Comparison of ENCODE assay signal across 8 mouse cellular contexts in the genomic region with DNA sequence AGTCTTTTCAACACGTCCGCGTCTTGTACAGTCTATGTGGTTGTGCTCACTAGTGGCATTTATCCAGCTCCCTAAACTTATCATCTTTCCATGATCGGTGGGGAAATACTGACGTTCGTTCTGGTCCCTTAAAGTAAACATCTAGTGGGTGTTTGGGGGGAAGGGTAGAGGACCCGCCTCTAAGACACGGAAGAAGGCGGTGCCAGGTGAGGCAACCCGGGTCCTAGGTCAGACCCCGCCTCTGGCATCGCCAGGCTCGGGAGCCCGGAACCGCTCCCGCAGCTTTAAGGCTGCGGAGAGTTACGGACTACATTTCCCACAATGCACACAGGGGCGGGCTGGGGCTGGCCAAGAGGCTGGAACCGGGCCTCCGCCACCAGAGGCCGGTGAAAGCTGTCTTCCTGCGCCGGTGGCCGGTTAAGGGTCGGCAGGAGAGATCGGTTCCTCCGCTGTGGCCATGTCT. TPM values are rescaled to one million over a fixed set of nuclear protein-coding genes. Genes with fewer than 3 reads are reported as not detected.
DNase-seq lines count a peak whose midpoint lies in the region; ATAC-seq and TF ChIP-seq lines count a peak whose summit lies in the region.

Mon1a (plus strand) TSS at position 348 of the 463 bp plus-strand sequence.

- H3K9ac ChIP-seq in ES-E14 (ENCODE audit: insufficient read depth, low read depth, low read length, poor library complexity, severe bottlenecking), result peak within 1 kb of the TSS; percentile 45; the same call in 1 of the 2 replicates
- peak within 1 kb of the TSS; percentile 79 for H3K9ac ChIP-seq in forebrain, embryonic 15.5 days (replicated peaks)
- H3K9ac ChIP-seq in liver, postnatal 0 days (replicated peaks), result peak within 1 kb of the TSS; percentile 88
- peak within 1 kb of the TSS; percentile 82 for H3K9ac ChIP-seq in neural tube, embryonic 13.5 days

- no peak within 1 kb of the TSS for H3K27ac ChIP-seq in ES-E14 (ENCODE audit: insufficient read depth, low read depth, low read length, poor library complexity, severe bottlenecking)
- peak within 1 kb of the TSS; percentile 68 for H3K27ac ChIP-seq in forebrain, embryonic 15.5 days (replicated peaks)
- H3K27ac ChIP-seq in liver, postnatal 0 days (ENCODE audit: low read depth), result peak within 1 kb of the TSS; percentile 92
- H3K27ac ChIP-seq in neural tube, embryonic 13.5 days (replicated peaks), result peak within 1 kb of the TSS; percentile 77

- H3K36me3 ChIP-seq in ES-E14 (ENCODE audit: control insufficient read depth, insufficient read depth, low read length, poor library complexity, severe bottlenecking), result no peaks in the 10 kb centered on the region
- no peaks in the 10 kb centered on the region for H3K36me3 ChIP-seq in forebrain, embryonic 15.5 days
- H3K36me3 ChIP-seq in liver, postnatal 0 days (replicated peaks; ENCODE audit: insufficient read depth, low read length), result no peaks in the 10 kb centered on the region
- H3K36me3 ChIP-seq in neural tube, embryonic 13.5 days, result no peaks in the 10 kb centered on the region

- 0 out of 2 replicates have a peak, but pooled peaks have one; percentile 4 for TF ChIP-seq CTCF in liver, postnatal 0 days (IDR thresholded peaks at IDR 0.05; ENCODE audit: low read depth)

- ATAC-seq in forebrain, embryonic 15.5 days (replicated peaks), result peak; percentile 96
- peak; percentile 99 for ATAC-seq in liver, postnatal 0 days
- ATAC-seq in neural tube, embryonic 13.5 days (ENCODE audit: low read depth), result peak; percentile 97

- H3K9me3 ChIP-seq in ES-E14 (ENCODE audit: control insufficient read depth, insufficient read depth, low read depth, low read length), result no peaks in the 10 kb centered on the region
- no peaks in the 10 kb centered on the region for H3K9me3 ChIP-seq in forebrain, embryonic 15.5 days
- no peaks in the 10 kb centered on the region for H3K9me3 ChIP-seq in liver, postnatal 0 days (ENCODE audit: low read length)
- H3K9me3 ChIP-seq in neural tube, embryonic 13.5 days, result no peaks in the 10 kb centered on the region

- H3K4me3 ChIP-seq in ES-E14 (ENCODE audit: insufficient read depth in 1 of 2, low read depth in 1 of 2, low read length in 2 of 2, poor library complexity in 1 of 2, severe bottlenecking in 1 of 2), result peak within 1 kb of the TSS; percentile 71 to 80
- peak within 1 kb of the TSS; percentile 80 for H3K4me3 ChIP-seq in forebrain, embryonic 15.5 days
- H3K4me3 ChIP-seq in liver, postnatal 0 days (ENCODE audit: low read depth, low read length), result peak within 1 kb of the TSS; percentile 90
- H3K4me3 ChIP-seq in neural tube, embryonic 13.5 days, result peak within 1 kb of the TSS; percentile 73

- intact Hi-C loops in heart, postnatal 14 days (cut with DNase I), result no loop called here

- H3K4me1 ChIP-seq in ES-E14 (ENCODE audit: control insufficient read depth in 2 of 2, insufficient read depth in 2 of 2, low read length in 2 of 2, poor library complexity in 1 of 2), result no peaks in the 10 kb centered on the region
- peaks cover 13% of the 10 kb centered on the region for H3K4me1 ChIP-seq in forebrain, embryonic 15.5 days
- H3K4me1 ChIP-seq in liver, postnatal 0 days (ENCODE audit: insufficient read depth), result peaks cover 7% of the 10 kb centered on the region
- H3K4me1 ChIP-seq in neural tube, embryonic 13.5 days (replicated peaks), result peaks cover 19% of the 10 kb centered on the region

- in situ Hi-C loops in ES-E14 (cut with MboI; ENCODE audit: low sequenced_read_pairs in 2 of 2, unreplicated experiment in 2 of 2), result no loop called here

- H3K27me3 ChIP-seq in forebrain, embryonic 15.5 days, result no peaks in the 10 kb centered on the region
- H3K27me3 ChIP-seq in liver, postnatal 0 days (ENCODE audit: insufficient read depth, low read length), result no peaks in the 10 kb centered on the region
- H3K27me3 ChIP-seq in neural tube, embryonic 13.5 days, result peaks cover 22% of the 10 kb centered on the region

- WGBS in forebrain, embryonic 15.5 days, result 0% methylated on average over 28 of the region's 28 CpGs
- WGBS in liver, postnatal 0 days (ENCODE audit: insufficient replicate concordance), result under 1% methylated on average over 28 of the region's 28 CpGs
- WGBS in neural tube, embryonic 13.5 days, result under 1% methylated on average over 28 of the region's 28 CpGs

- H3K4me2 ChIP-seq in forebrain, embryonic 15.5 days (replicated peaks), result peak within 1 kb of the TSS; percentile 83
- H3K4me2 ChIP-seq in liver, postnatal 0 days (ENCODE audit: low read depth, low read length), result peak within 1 kb of the TSS; percentile 97
- peak within 1 kb of the TSS; percentile 81 for H3K4me2 ChIP-seq in neural tube, embryonic 13.5 days

- peak; percentile 77 for DNase-seq in ES-E14 (ENCODE audit: low read depth, low spot score)
- peak; percentile 94 for DNase-seq in cerebellum, adult 11-12 months
- peak; percentile 85 to 86 for DNase-seq in heart, postnatal 14 days
- peak; percentile 89 for DNase-seq in layer of hippocampus, adult 11-12 months (ENCODE audit: low spot score)
- peak; percentile 88 for DNase-seq in liver, postnatal 0 days
- peak; percentile 87 for DNase-seq in telencephalon, adult 2 months (ENCODE audit: low read depth, low spot score)

- TF ChIP-seq EP300 in liver, postnatal 0 days (IDR thresholded peaks at IDR 0.05; ENCODE audit: low read depth), result peak; percentile 66

TF ChIP-seq in ES-E14, 5 proteins besides CTCF, POLR2A, EP300 and RAD21:
- TF ChIP-seq HCFC1 (IDR thresholded peaks at IDR 0.05; ENCODE audit: borderline replicate concordance, insufficient read depth, low read length), result peak; percentile 89
- no peak for TF ChIP-seq MAFK (IDR thresholded peaks at IDR 0.05; ENCODE audit: insufficient read depth, low read depth, low read length)

RNA-seq across cellular contexts. Expression of gene Mon1a, which starts in this region (rescaled TPM):
- total RNA-seq in ES-E14 (2012; rRNA removed), result 4.7 and 5.4 TPM in 2 replicates
- polyA plus RNA-seq in forebrain, embryonic 15.5 days (2015; fragmentation: Nextera tagmentation; extraction: Ambion mirVana), result 24.0 and 24.5 TPM in 2 replicates
- 10 to 100 TPM; 10.1 to 10.8 TPM for total RNA-seq in heart, postnatal 14 days (2021)
- 5.3 and 5.8 TPM in 2 replicates for polyA plus RNA-seq in liver, postnatal 0 days (2015; fragmentation: Nextera tagmentation; extraction: Ambion mirVana)
- polyA plus RNA-seq in neural tube, embryonic 13.5 days (2015; fragmentation: Nextera tagmentation; extraction: Ambion mirVana), result 25.6 and 26.6 TPM in 2 replicates
